Mouse (Mus musculus): ENCODE measurements at regions not wholly inside any gene's neighbourhood (a gene's known extent, or its start where the extent isn't known, plus 50 kb on each side); places are given as distances from the start of the nearest gene placed in this dataset.
"Not testable (repeated sequence)": the region's sequence is repeated elsewhere in the genome, so short reads cannot be mapped to it uniquely, and the experiment has no call there.

- Histone ChIP-seq H3K4me1 (no peaks in the 10 kb centered on the region), H3K9me3 (no peaks in the 10 kb centered on the region), H3K27ac (replicated peaks) (no peak overlapping the region), H3K4me3 (no peak overlapping the region), H3K27me3 (replicated peaks; ENCODE audit: low read depth, poor library complexity, severe bottlenecking) (no peaks in the 10 kb centered on the region), H3K36me3 (replicated peaks) (no peaks in the 10 kb centered on the region)
- 92% methylated on average over 2 of the region's 2 CpGs for WGBS
- DNase-seq (ENCODE audit: low spot score): no peak
Measured at GRCm38 (mm10) chr16:9046864-9047263, 217.0 kb downstream of the 1810013L24Rik start.

GRCm38 (mm10) chr16:9054415-9054814 lies 224.5 kb downstream of the 1810013L24Rik start:
- no peak for DNase-seq (ENCODE audit: low spot score)
- Histone ChIP-seq H3K27ac (replicated peaks) (no peak overlapping the region), H3K27me3 (replicated peaks; ENCODE audit: low read depth, poor library complexity, severe bottlenecking) (no peaks in the 10 kb centered on the region), H3K9me3 (no peaks in the 10 kb centered on the region), H3K4me3 (no peak overlapping the region), H3K36me3 (replicated peaks) (no peaks in the 10 kb centered on the region), H3K4me1 (no peaks in the 10 kb centered on the region)
- WGBS: 68% methylated on average over 4 of the region's 4 CpGs

- no peaks in the 10 kb centered on the region for H3K27me3 ChIP-seq (replicated peaks; ENCODE audit: low read depth, poor library complexity, severe bottlenecking)
- H3K4me1 ChIP-seq: no peaks in the 10 kb centered on the region
- no peak overlapping the region for H3K27ac ChIP-seq (replicated peaks)
- H3K36me3 ChIP-seq (replicated peaks): no peaks in the 10 kb centered on the region
- H3K4me3 ChIP-seq: no peak overlapping the region
- WGBS: 93% methylated on average over 3 of the region's 3 CpGs
- no peak for DNase-seq (ENCODE audit: low spot score)
- H3K9me3 ChIP-seq: no peaks in the 10 kb centered on the region
Measured at GRCm38 (mm10) chr16:9056430-9056829, 226.5 kb downstream of the 1810013L24Rik start.

GRCm38 (mm10) chr16:9071526-9071925 lies 241.6 kb downstream of the 1810013L24Rik start:
- H3K27ac ChIP-seq (replicated peaks): no peak overlapping the region

GRCm38 (mm10) chr16:9071956-9072355 lies 242.1 kb downstream of the 1810013L24Rik start:
- H3K27ac ChIP-seq (replicated peaks); H3K4me3 ChIP-seq; H3K36me3 ChIP-seq (replicated peaks); H3K4me1 ChIP-seq; DNase-seq (ENCODE audit: low spot score); H3K27me3 ChIP-seq (replicated peaks; ENCODE audit: low read depth, poor library complexity, severe bottlenecking); H3K9me3 ChIP-seq: not testable (repeated sequence)
- WGBS: 91% methylated on average over 5 of the region's 5 CpGs

More at GRCm38 (mm10) chr16:9071526-9071925, 241.6 kb downstream of the 1810013L24Rik start:
- DNase-seq (ENCODE audit: low spot score): no peak
- 90% methylated on average over 4 of the region's 4 CpGs for WGBS
- H3K36me3 ChIP-seq (replicated peaks): no peaks in the 10 kb centered on the region
- no peaks in the 10 kb centered on the region for H3K27me3 ChIP-seq (replicated peaks; ENCODE audit: low read depth, poor library complexity, severe bottlenecking)
- H3K4me1 ChIP-seq: no peaks in the 10 kb centered on the region
- no peaks in the 10 kb centered on the region for H3K9me3 ChIP-seq
- no peak overlapping the region for H3K4me3 ChIP-seq

GRCm38 (mm10) chr16:9074295-9074694 lies 244.4 kb downstream of the 1810013L24Rik start:
- WGBS: 96% methylated on average over 4 of the region's 4 CpGs
- H3K4me3 ChIP-seq: no peak overlapping the region
- no peak overlapping the region for H3K27ac ChIP-seq (replicated peaks)
- DNase-seq (ENCODE audit: low spot score): no peak
- H3K27me3 ChIP-seq (replicated peaks; ENCODE audit: low read depth, poor library complexity, severe bottlenecking): no peaks in the 10 kb centered on the region
- no peaks in the 10 kb centered on the region for H3K4me1 ChIP-seq
- H3K9me3 ChIP-seq: no peaks in the 10 kb centered on the region
- no peaks in the 10 kb centered on the region for H3K36me3 ChIP-seq (replicated peaks)

GRCm38 (mm10) chr16:9077451-9077850 lies 247.6 kb downstream of the 1810013L24Rik start:
- H3K4me3 ChIP-seq: no peak overlapping the region
- no peak for DNase-seq (ENCODE audit: low spot score)
- 84% methylated on average over 2 of the region's 2 CpGs for WGBS
- no peaks in the 10 kb centered on the region for H3K36me3 ChIP-seq (replicated peaks)
- H3K4me1 ChIP-seq: no peaks in the 10 kb centered on the region
- H3K27ac ChIP-seq (replicated peaks): no peak overlapping the region
- H3K9me3 ChIP-seq: no peaks in the 10 kb centered on the region
- no peaks in the 10 kb centered on the region for H3K27me3 ChIP-seq (replicated peaks; ENCODE audit: low read depth, poor library complexity, severe bottlenecking)

GRCm38 (mm10) chr16:9078405-9078942 lies 248.6 kb downstream of the 1810013L24Rik start:
- Histone ChIP-seq H3K36me3 (replicated peaks) (no peaks in the 10 kb centered on the region), H3K27me3 (replicated peaks; ENCODE audit: low read depth, poor library complexity, severe bottlenecking) (no peaks in the 10 kb centered on the region), H3K4me1 (no peaks in the 10 kb centered on the region), H3K4me3 (no peak overlapping the region), H3K27ac (replicated peaks) (no peak overlapping the region), H3K9me3 (no peaks in the 10 kb centered on the region)
- WGBS: 86% methylated on average over 4 of the region's 4 CpGs
- no peak for DNase-seq (ENCODE audit: low spot score)

- Histone ChIP-seq H3K9me3 (no peaks in the 10 kb centered on the region), H3K4me3 (no peak overlapping the region), H3K27me3 (replicated peaks; ENCODE audit: low read depth, poor library complexity, severe bottlenecking) (no peaks in the 10 kb centered on the region), H3K4me1 (no peaks in the 10 kb centered on the region), H3K36me3 (replicated peaks) (no peaks in the 10 kb centered on the region), H3K27ac (replicated peaks) (no peak overlapping the region)
- no peak for DNase-seq (ENCODE audit: low spot score)
- whole genome bisulfite sequencing: 92% methylated on average over 3 of the region's 3 CpGs
Measured at GRCm38 (mm10) chr16:9083040-9083439, 253.1 kb downstream of the 1810013L24Rik start.

- Histone ChIP-seq H3K27me3 (replicated peaks; ENCODE audit: low read depth, poor library complexity, severe bottlenecking) (no peaks in the 10 kb centered on the region), H3K36me3 (replicated peaks) (no peaks in the 10 kb centered on the region), H3K4me3 (no peak overlapping the region), H3K4me1 (no peaks in the 10 kb centered on the region), H3K27ac (replicated peaks) (no peak overlapping the region), H3K9me3 (no peaks in the 10 kb centered on the region)
- WGBS: 70% methylated on average over 2 of the region's 2 CpGs
- no peak for DNase-seq (ENCODE audit: low spot score)
Measured at GRCm38 (mm10) chr16:9083740-9084139, 253.8 kb downstream of the 1810013L24Rik start.

GRCm38 (mm10) chr16:9084581-9084980 lies 254.7 kb downstream of the 1810013L24Rik start:
- no peak for DNase-seq (ENCODE audit: low spot score)
- H3K4me3 ChIP-seq: no peak overlapping the region
- H3K27ac ChIP-seq (replicated peaks): no peak overlapping the region
- no peaks in the 10 kb centered on the region for H3K36me3 ChIP-seq (replicated peaks)
- H3K27me3 ChIP-seq (replicated peaks; ENCODE audit: low read depth, poor library complexity, severe bottlenecking): no peaks in the 10 kb centered on the region
- no peaks in the 10 kb centered on the region for H3K9me3 ChIP-seq
- no peaks in the 10 kb centered on the region for H3K4me1 ChIP-seq
- WGBS: 87% methylated on average over 1 of the region's 1 CpGs

- Histone ChIP-seq H3K27ac (replicated peaks) (no peak overlapping the region), H3K4me3 (no peak overlapping the region), H3K36me3 (replicated peaks) (no peaks in the 10 kb centered on the region), H3K4me1 (no peaks in the 10 kb centered on the region), H3K9me3 (no peaks in the 10 kb centered on the region), H3K27me3 (replicated peaks; ENCODE audit: low read depth, poor library complexity, severe bottlenecking) (no peaks in the 10 kb centered on the region)
- DNase-seq (ENCODE audit: low spot score): no peak
- WGBS: 82% methylated on average over 1 of the region's 1 CpGs
Measured at GRCm38 (mm10) chr16:9085133-9085532, 255.2 kb downstream of the 1810013L24Rik start.

- Histone ChIP-seq H3K27me3 (replicated peaks; ENCODE audit: low read depth, poor library complexity, severe bottlenecking) (no peaks in the 10 kb centered on the region), H3K9me3 (no peaks in the 10 kb centered on the region), H3K27ac (replicated peaks) (no peak overlapping the region), H3K4me3 (no peak overlapping the region), H3K36me3 (replicated peaks) (no peaks in the 10 kb centered on the region), H3K4me1 (no peaks in the 10 kb centered on the region)
- 90% methylated on average over 5 of the region's 5 CpGs for WGBS
- no peak for DNase-seq (ENCODE audit: low spot score)
Measured at GRCm38 (mm10) chr16:9085977-9086376, 256.1 kb downstream of the 1810013L24Rik start.

GRCm38 (mm10) chr16:9091790-9092189 lies 261.9 kb downstream of the 1810013L24Rik start:
- Histone ChIP-seq H3K4me1 (peaks cover 28% of the 10 kb centered on the region), H3K9me3 (no peaks in the 10 kb centered on the region), H3K27ac (replicated peaks) (peak overlapping the region; percentile 80), H3K36me3 (replicated peaks) (no peaks in the 10 kb centered on the region), H3K27me3 (replicated peaks; ENCODE audit: low read depth, poor library complexity, severe bottlenecking) (no peaks in the 10 kb centered on the region), H3K4me3 (no peak overlapping the region)
- DNase-seq (ENCODE audit: low spot score): no peak
- WGBS: 71% methylated on average over 6 of the region's 6 CpGs

All from embryonic facial prominence, embryonic 10.5 days (tissue).